Mouse (Mus musculus): ENCODE data around the gene 4933428M09Rik.

GRCm38 (mm10) chrX:139178928-139179327 lies at the start of gene 4933428M09Rik:
- TF ChIP-seq CTCF (IDR thresholded peaks at IDR 0.05; ENCODE audit: extremely low read depth, insufficient read length, insufficient replicate concordance, low read depth, low read length) (no peak), POLR2A (IDR thresholded peaks at IDR 0.05; ENCODE audit: low read depth, low read length) (no peak)
